Mouse (Mus musculus) testis, adult 2 months (tissue): ENCODE measurements at regions not wholly inside any gene's neighbourhood (a gene's known extent, or its start where the extent isn't known, plus 50 kb on each side); places are given as distances from the start of the nearest gene placed in this dataset.

Experiments
- CTCF ChIP-seq: fragments of 200-500 bp; IDR thresholded peaks from 2 replicates; pipeline ENCODE4 v1.5.1; 2012; ENCODE audit warnings: low read depth, mild to moderate bottlenecking, inconsistent platforms, low read length, moderate library complexity; ENCODE audit not compliant: control insufficient read depth, insufficient read depth, insufficient replicate concordance
- POLR2A ChIP-seq: fragments of 200-500 bp; IDR thresholded peaks from 2 replicates; pipeline ENCODE4 v1.6.1; 2012; ENCODE audit warnings: low read depth, mild to moderate bottlenecking, inconsistent platforms, low read length, moderate library complexity; ENCODE audit not compliant: control insufficient read depth

DNA sequence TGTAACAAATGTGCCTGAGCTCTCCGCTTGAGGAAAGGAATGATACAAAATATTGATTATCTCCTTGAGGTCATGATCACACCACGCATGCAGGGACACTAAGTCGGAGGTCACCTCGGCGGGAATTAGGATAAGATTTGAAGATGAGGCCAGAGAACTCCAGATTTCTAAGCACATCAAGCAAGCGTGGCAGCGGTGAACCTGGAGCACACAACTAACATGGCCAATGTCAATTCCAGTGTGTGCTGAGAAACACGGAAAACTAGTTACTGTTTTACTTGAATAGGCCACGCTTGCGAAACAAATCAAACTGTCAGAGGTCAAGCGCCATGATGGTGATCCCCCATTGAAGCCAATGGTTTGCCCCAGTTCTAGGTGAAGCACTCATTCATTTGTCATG is 743.3 kb upstream of the Sox9 start:
- TF ChIP-seq POLR2A (no peak), CTCF (no peak)
